In genomic region chr11:16769709-16770303, GRCm38 (mm10) we compare ENCODE assay signal across 9 mouse cellular contexts. TPM values are rescaled to one million over a fixed set of nuclear protein-coding genes. Genes with fewer than 3 reads are reported as not detected.
A peak's percentile ranks its signal among the peaks of the same experiment; 100 is the strongest.
DNase-seq lines count a peak whose midpoint lies in the region; ATAC-seq and TF ChIP-seq lines count a peak whose summit lies in the region.
"Had no signal": no experiment of that assay in that cellular context is flagged by ENCODE, and none has a peak within 500 bp of the region (broad histone marks: within the 10 kb centered on the region; RNA-seq: fewer than 3 reads in every experiment).

No protein-coding gene starts in this region.

- ATAC-seq in heart, embryonic 13.5 days (ENCODE audit: extremely low read depth, insufficient number of reproducible peaks, low FRiP score, low TSS enrichment): no peak
- peak; percentile 81 for ATAC-seq in intestine, embryonic 15.5 days
- no peak for ATAC-seq in erythroid progenitor cell, adult 5-6 weeks (replicated peaks; ENCODE audit: low FRiP score, poor library complexity, severe bottlenecking)

- TF ChIP-seq POLR2A in CH12.LX (IDR thresholded peaks at IDR 0.05; ENCODE audit: low read depth, low read length): no peak

- TF ChIP-seq RAD21 in CH12.LX (IDR thresholded peaks at IDR 0.05; ENCODE audit: low read depth, low read length): no peak

- H3K4me1 ChIP-seq in heart, embryonic 13.5 days: peaks cover 34% of the 10 kb centered on the region
- H3K4me1 ChIP-seq in CH12.LX (ENCODE audit: control insufficient read depth in 1 of 2, insufficient read depth in 2 of 2): peaks cover 13 to 32% of the 10 kb centered on the region in 2 experiments; a peak in 3 of 4 replicates
- H3K4me1 ChIP-seq in intestine, embryonic 15.5 days (replicated peaks): peaks cover 11% of the 10 kb centered on the region

- H3K27me3 ChIP-seq in heart, embryonic 13.5 days (replicated peaks): 0 out of 2 replicates have a peak, but pooled peaks cover 4% of the 10 kb centered on the region
- H3K27me3 ChIP-seq in CH12.LX (replicated peaks): no peaks in the 10 kb centered on the region
- no peaks in the 10 kb centered on the region for H3K27me3 ChIP-seq in intestine, embryonic 15.5 days (replicated peaks)

- 0 out of 2 replicates have a peak overlapping the region, but pooled peaks have one; percentile 2 for H3K27ac ChIP-seq in heart, embryonic 13.5 days (replicated peaks)
- no peak overlapping the region for H3K27ac ChIP-seq in CH12.LX (ENCODE audit: insufficient read depth, low read depth)
- 0 out of 2 replicates have a peak overlapping the region, but pooled peaks have one; percentile 29 for H3K27ac ChIP-seq in intestine, embryonic 15.5 days

- H3K9ac ChIP-seq in heart, embryonic 13.5 days: no peak overlapping the region
- no peak overlapping the region for H3K9ac ChIP-seq in CH12.LX (ENCODE audit: insufficient read depth, low read depth)
- no peak overlapping the region for H3K9ac ChIP-seq in intestine, embryonic 15.5 days

- no peak for TF ChIP-seq EP300 in CH12.LX (IDR thresholded peaks at IDR 0.05; ENCODE audit: low read length)

- intact Hi-C loops in heart, postnatal 10 days (cut with DNase I): no loop called here

- in situ Hi-C loops in CH12.LX (cut with MboI; ENCODE audit: low pct_ligation_motif_present, low pct_unique_long_range_greater_than_20kb, low sequenced_read_pairs): no loop called here

- H3K79me2 ChIP-seq in CH12.LX (replicated peaks; ENCODE audit: control insufficient read depth, extremely low read depth, insufficient read depth, poor library complexity, severe bottlenecking): no peaks in the 10 kb centered on the region

- no peak overlapping the region for H3K4me2 ChIP-seq in heart, embryonic 13.5 days
- peak overlapping the region; percentile 64 for H3K4me2 ChIP-seq in CH12.LX (ENCODE audit: insufficient read depth, low read depth, poor library complexity, severe bottlenecking)
- no peak overlapping the region for H3K4me2 ChIP-seq in intestine, embryonic 15.5 days (replicated peaks)
- H3K4me2 ChIP-seq: heart, embryonic 11.5 days had no signal

- no peak for DNase-seq in heart, postnatal 10 days
- no peak for DNase-seq in CH12.LX (ENCODE audit: extremely low read depth)
- DNase-seq in lung, postnatal 25 days (ENCODE audit: low spot score): peak; percentile 4
- DNase-seq in right cerebral cortex, postnatal 10 days (ENCODE audit: low spot score in 2 of 2): no peak
- DNase-seq in frontal cortex, postnatal 10 days (ENCODE audit: low spot score in 2 of 2): no peak

- no peak for TF ChIP-seq CTCF in CH12.LX (conservative IDR thresholded peaks at IDR 0.05 in 1 of 2, IDR thresholded peaks at IDR 0.05 in 1 of 2; ENCODE audit: low read depth in 2 of 2, low read length in 2 of 2)

- H3K36me3 ChIP-seq in heart, embryonic 13.5 days: no peaks in the 10 kb centered on the region
- no peaks in the 10 kb centered on the region for H3K36me3 ChIP-seq in CH12.LX (replicated peaks in 1 of 2; ENCODE audit: control insufficient read depth in 1 of 2, insufficient read depth in 1 of 2, low read length in 1 of 2)
- H3K36me3 ChIP-seq in intestine, embryonic 15.5 days: no peaks in the 10 kb centered on the region

- H3K9me3 ChIP-seq in heart, embryonic 13.5 days: no peaks in the 10 kb centered on the region
- no peaks in the 10 kb centered on the region for H3K9me3 ChIP-seq in CH12.LX (replicated peaks; ENCODE audit: low read length)
- no peaks in the 10 kb centered on the region for H3K9me3 ChIP-seq in intestine, embryonic 15.5 days

- H3K4me3 ChIP-seq in heart, embryonic 13.5 days: no peak overlapping the region
- no peak overlapping the region for H3K4me3 ChIP-seq in CH12.LX (replicated peaks in 1 of 3; ENCODE audit: low read depth in 2 of 3, low read length in 2 of 3, poor library complexity in 1 of 3)
- no peak overlapping the region for H3K4me3 ChIP-seq in intestine, embryonic 15.5 days (replicated peaks)

- 53% methylated on average over 3 of the region's 3 CpGs for WGBS in heart, embryonic 13.5 days
- WGBS in intestine, embryonic 15.5 days: 32% methylated on average over 3 of the region's 3 CpGs

- dilution Hi-C loops in CH12.LX (cut with MboI; ENCODE audit: extremely low pct_ligation_motif_present, extremely low pct_unique_long_range_greater_than_20kb, low sequenced_read_pairs): no loop called here

TF ChIP-seq in CH12.LX, 34 proteins besides CTCF, POLR2A, EP300 and RAD21:
- TF ChIP-seq HCFC1 (IDR thresholded peaks at IDR 0.05; ENCODE audit: low read depth, low read length): no peak
- no peak for TF ChIP-seq MEF2A (IDR thresholded peaks at IDR 0.05; ENCODE audit: borderline replicate concordance, low read depth, low read length)
- TF ChIP-seq MAX (IDR thresholded peaks at IDR 0.05; ENCODE audit: low read length): no peak
TF ChIP-seq in CH12.LX: peak in this region for 0.

RNA-seq across cellular contexts. Expression of gene Egfr, which starts 17.8 kb away (rescaled TPM):
- polyA plus RNA-seq in heart, embryonic 13.5 days (2015; fragmentation: Nextera tagmentation; extraction: Ambion mirVana): 2.0 and 2.5 TPM in 2 replicates
- total RNA-seq in heart, postnatal 10 days (2021): 10 to 100 TPM in 1 of 2 experiments, 1 to 10 TPM in 1; 7.9 to 16.2 TPM
- total RNA-seq in CH12.LX (2012; rRNA removed) (0.04 TPM in 1 of 2 replicates, not detected in the other), CH12.LX (2014; rRNA removed) (0.26 and 0.27 TPM in 2 replicates)
- polyA plus RNA-seq in CH12.LX (2012; ENCODE audit: insufficient read length, low read depth): not detected in 2 replicates
- polyA plus RNA-seq in intestine, embryonic 15.5 days (2015; fragmentation: Nextera tagmentation; extraction: Ambion mirVana): 10.8 and 11.6 TPM in 2 replicates
- 1.1 TPM in 1 of 2 replicates, not detected in the other for total RNA-seq in erythroid progenitor cell, adult 5-6 weeks (2015; ENCODE audit: low replicate concordance)
- 0.90 TPM in 1 of 2 replicates, not detected in the other for total RNA-seq in erythroid progenitor cell, adult 5-6 weeks (2017; ENCODE audit: low replicate concordance)

Comparison
In these comparisons a context has a peak if more than half of its experiments do, and no peak if none do; other contexts are left out.
1. RNA of gene Egfr, which starts 17.8 kb away (total RNA-seq): 7.9 to 16.2 TPM in heart, postnatal 10 days; 0.04 to 0.27 TPM in CH12.LX and 0.90 to 1.1 TPM in erythroid progenitor cell, adult 5-6 weeks; every median in the first group is over 4 times any median in the second.